Mouse (Mus musculus) CH12.LX (cell line): Measurements from ENCODE around the gene Mrpl36.

Experiments
- CTCF ChIP-seq, 2 experiments: IDR thresholded peaks in 1 of 2; conservative IDR thresholded peaks in 1 of 2; 2 replicates each; pipeline ENCODE4 v1.5.1; 2011 to 2012; ENCODE audit warnings: low read depth in 2 of 2, low read length in 2 of 2, improper control_type of control experiment in 1 of 2, inconsistent platforms in 1 of 2, mild to moderate bottlenecking in 1 of 2, moderate library complexity in 1 of 2
- E2F4 ChIP-seq: IDR thresholded peaks from 2 replicates; pipeline ENCODE4 v1.6.1; 2011; ENCODE audit warnings: low read depth, low read length, improper control_type of control experiment; ENCODE audit not compliant: insufficient replicate concordance
- EP300 ChIP-seq: IDR thresholded peaks from 2 replicates; pipeline ENCODE4 v1.6.1; 2011; ENCODE audit warnings: low read length, improper control_type of control experiment
- ETS1 ChIP-seq: conservative IDR thresholded peaks from 2 replicates; pipeline ENCODE4 v1.6.1; 2012; ENCODE audit warnings: low read depth, mild to moderate bottlenecking, inconsistent platforms, low read length, improper control_type of control experiment, moderate library complexity
- GABPA ChIP-seq: IDR thresholded peaks from 2 replicates; pipeline ENCODE4 v1.6.1; 2012; ENCODE audit warnings: low read depth, low read length, improper control_type of control experiment, inconsistent platforms; ENCODE audit not compliant: insufficient replicate concordance
- IRF4 ChIP-seq: IDR thresholded peaks from 2 replicates; pipeline ENCODE4 v1.6.1; 2014; ENCODE audit warnings: low read depth, mild to moderate bottlenecking, inconsistent platforms, low read length, improper control_type of control experiment
- MAZ ChIP-seq: IDR thresholded peaks from 2 replicates; pipeline ENCODE4 v1.6.1; 2012; ENCODE audit warnings: low read depth, mild to moderate bottlenecking, inconsistent platforms, low read length, improper control_type of control experiment, moderate library complexity
- RCOR1 ChIP-seq: conservative IDR thresholded peaks from 2 replicates; pipeline ENCODE4 v1.6.1; 2012; ENCODE audit warnings: low read depth, mild to moderate bottlenecking, inconsistent platforms, low read length, improper control_type of control experiment
- TBP ChIP-seq: conservative IDR thresholded peaks from 2 replicates; pipeline ENCODE4 v1.6.1; 2011; ENCODE audit warnings: low read depth, low read length, improper control_type of control experiment
- USF1 ChIP-seq: IDR thresholded peaks from 2 replicates; pipeline ENCODE4 v1.6.1; 2014; ENCODE audit warnings: low read depth, mild to moderate bottlenecking, inconsistent platforms, low read length, improper control_type of control experiment
- ZKSCAN1 ChIP-seq: IDR thresholded peaks from 2 replicates; pipeline ENCODE4 v1.6.1; 2012; ENCODE audit warnings: low read depth, inconsistent platforms, low read length, improper control_type of control experiment, borderline replicate concordance

DNA sequence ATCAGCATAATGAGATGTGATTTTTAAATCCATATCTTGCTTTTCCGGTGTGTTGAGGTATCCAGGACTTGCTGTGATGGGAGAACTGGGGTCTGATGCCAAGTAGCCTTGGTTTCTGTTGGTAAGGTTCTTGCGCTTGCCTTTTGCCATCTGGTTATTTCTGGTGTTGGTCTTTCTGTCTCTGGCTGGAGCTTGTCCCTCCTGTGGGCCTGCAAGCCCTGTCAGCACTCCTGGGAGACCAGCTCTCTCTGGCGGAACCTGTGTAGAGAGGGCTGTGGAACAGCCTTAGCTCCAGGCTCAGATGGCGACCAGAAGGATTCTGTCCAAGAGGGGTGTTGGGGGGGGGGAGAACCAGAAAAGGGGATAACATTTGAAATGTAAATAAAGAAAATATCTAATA is 18.4 kb downstream of the Mrpl36 start:
- TF ChIP-seq CTCF (conservative IDR thresholded peaks at IDR 0.05 in 1 of 2, IDR thresholded peaks at IDR 0.05 in 1 of 2; ENCODE audit: low read depth in 2 of 2, low read length in 2 of 2) = no peak
- TF ChIP-seq IRF4 = no peak
- TF ChIP-seq E2F4 = no peak
- no peak for TF ChIP-seq USF1
- TF ChIP-seq EP300 = no peak
- no peak for TF ChIP-seq ZKSCAN1
- no peak for TF ChIP-seq MAZ
- no peak for TF ChIP-seq GABPA
- TF ChIP-seq TBP = no peak
- no peak for TF ChIP-seq RCOR1
- no peak for TF ChIP-seq ETS1
